8 mouse cellular contexts compared by ENCODE assay signal in the genomic region with DNA sequence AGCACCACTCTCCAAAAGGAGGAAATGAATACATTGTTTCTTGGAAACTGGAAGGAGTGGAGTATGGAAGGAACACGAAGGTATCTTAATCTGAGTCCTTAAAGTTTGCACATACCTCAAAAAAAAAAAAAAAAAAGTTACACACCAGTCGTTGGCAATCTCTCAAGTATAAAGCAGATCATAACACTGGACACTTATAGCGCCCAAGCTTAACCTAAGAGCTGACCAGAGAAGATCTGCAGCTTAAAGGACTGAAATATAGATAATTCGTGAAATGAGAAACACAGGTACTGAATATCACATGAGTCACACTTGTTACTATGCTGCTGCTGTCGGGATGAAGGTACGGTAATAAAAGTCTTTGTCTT. TPM values are rescaled to one million over a fixed set of nuclear protein-coding genes. Genes with fewer than 3 reads are reported as not detected.
DNase-seq lines count a peak whose midpoint lies in the region; ATAC-seq and TF ChIP-seq lines count a peak whose summit lies in the region.

No protein-coding gene starts in this region.

- no peaks in the 10 kb centered on the region for H3K4me1 ChIP-seq in lung, embryonic 14.5 days (ENCODE audit: insufficient read depth)
- peaks cover 11% of the 10 kb centered on the region for H3K4me1 ChIP-seq in embryonic facial prominence, embryonic 13.5 days
- H3K4me1 ChIP-seq in intestine, postnatal 0 days (replicated peaks; ENCODE audit: control insufficient read depth, insufficient read depth, low read length): no peaks in the 10 kb centered on the region; the same call in 1 of the 2 replicates
- peaks cover 25% of the 10 kb centered on the region for H3K4me1 ChIP-seq in neural tube, embryonic 15.5 days

- ATAC-seq in lung, embryonic 14.5 days (ENCODE audit: insufficient read depth): peak; percentile 45; the same call in 1 of the 2 replicates
- peak; percentile 35; the same call in 1 of the 2 replicates for ATAC-seq in embryonic facial prominence, embryonic 13.5 days (ENCODE audit: insufficient number of reproducible peaks, insufficient read depth, low FRiP score, low TSS enrichment, low read depth)
- ATAC-seq in intestine, postnatal 0 days: no peak
- ATAC-seq in neural tube, embryonic 15.5 days (ENCODE audit: low FRiP score): no peak

- no peak for TF ChIP-seq CTCF in lung, embryonic 14.5 days (IDR thresholded peaks at IDR 0.05; ENCODE audit: low read depth)
- TF ChIP-seq CTCF in intestine, postnatal 0 days (IDR thresholded peaks at IDR 0.05; ENCODE audit: low read depth): no peak

- peak overlapping the region; percentile 80 for H3K4me3 ChIP-seq in lung, embryonic 14.5 days (ENCODE audit: low read depth, low read length)
- peak overlapping the region; percentile 76 for H3K4me3 ChIP-seq in embryonic facial prominence, embryonic 13.5 days
- H3K4me3 ChIP-seq in intestine, postnatal 0 days (ENCODE audit: low read depth, low read length): peak overlapping the region; percentile 67
- peak overlapping the region; percentile 71 for H3K4me3 ChIP-seq in neural tube, embryonic 15.5 days (replicated peaks)

- peak overlapping the region; percentile 68 for H3K4me2 ChIP-seq in lung, embryonic 14.5 days
- peak overlapping the region; percentile 75 for H3K4me2 ChIP-seq in embryonic facial prominence, embryonic 13.5 days
- peak overlapping the region; percentile 87 for H3K4me2 ChIP-seq in intestine, postnatal 0 days (replicated peaks; ENCODE audit: low read depth)
- H3K4me2 ChIP-seq in neural tube, embryonic 15.5 days: peak overlapping the region; percentile 66

- H3K9me3 ChIP-seq in lung, embryonic 14.5 days (ENCODE audit: low read depth, low read length): no peaks in the 10 kb centered on the region
- no peaks in the 10 kb centered on the region for H3K9me3 ChIP-seq in embryonic facial prominence, embryonic 13.5 days
- H3K9me3 ChIP-seq in intestine, postnatal 0 days (ENCODE audit: control insufficient read depth): no peaks in the 10 kb centered on the region
- no peaks in the 10 kb centered on the region for H3K9me3 ChIP-seq in neural tube, embryonic 15.5 days (replicated peaks)

- H3K27me3 ChIP-seq in lung, embryonic 14.5 days (ENCODE audit: insufficient read depth, low read length): no peaks in the 10 kb centered on the region
- no peaks in the 10 kb centered on the region for H3K27me3 ChIP-seq in embryonic facial prominence, embryonic 13.5 days
- H3K27me3 ChIP-seq in intestine, postnatal 0 days (replicated peaks; ENCODE audit: control insufficient read depth, insufficient read depth, low read length): no peaks in the 10 kb centered on the region
- no peaks in the 10 kb centered on the region for H3K27me3 ChIP-seq in neural tube, embryonic 15.5 days (replicated peaks)

- no peak for DNase-seq in lung, embryonic 14.5 days
- no peak for DNase-seq in lung, postnatal 10 days
- DNase-seq in spleen, adult 12 weeks (ENCODE audit: low spot score): no peak
- DNase-seq in layer of hippocampus, postnatal 36 days: no peak
- DNase-seq in urinary bladder, postnatal 10 days (ENCODE audit: low spot score): no peak

- peak overlapping the region; percentile 89 for H3K9ac ChIP-seq in lung, embryonic 14.5 days
- H3K9ac ChIP-seq in embryonic facial prominence, embryonic 13.5 days: peak overlapping the region; percentile 89
- peak overlapping the region; percentile 75 for H3K9ac ChIP-seq in intestine, postnatal 0 days (ENCODE audit: low read depth, low read length)
- H3K9ac ChIP-seq in neural tube, embryonic 15.5 days (replicated peaks): peak overlapping the region; percentile 66

- peak overlapping the region; percentile 92 for H3K27ac ChIP-seq in lung, embryonic 14.5 days (ENCODE audit: low read depth)
- H3K27ac ChIP-seq in embryonic facial prominence, embryonic 13.5 days: peak overlapping the region; percentile 93
- peak overlapping the region; percentile 91 for H3K27ac ChIP-seq in intestine, postnatal 0 days (ENCODE audit: low read depth, low read length)
- H3K27ac ChIP-seq in neural tube, embryonic 15.5 days (replicated peaks): peak overlapping the region; percentile 84

- WGBS in lung, embryonic 14.5 days: 4% methylated on average over 6 of the region's 6 CpGs
- 6% methylated on average over 6 of the region's 6 CpGs for WGBS in embryonic facial prominence, embryonic 13.5 days
- 2% methylated on average over 6 of the region's 6 CpGs for WGBS in intestine, postnatal 0 days
- WGBS in neural tube, embryonic 15.5 days: 9% methylated on average over 6 of the region's 6 CpGs

- H3K36me3 ChIP-seq in lung, embryonic 14.5 days (ENCODE audit: insufficient read depth): peaks cover 12% of the 10 kb centered on the region; the same call in 1 of the 2 replicates
- H3K36me3 ChIP-seq in embryonic facial prominence, embryonic 13.5 days: peaks cover 12% of the 10 kb centered on the region
- H3K36me3 ChIP-seq in intestine, postnatal 0 days (ENCODE audit: control insufficient read depth, insufficient read depth): peaks cover 11% of the 10 kb centered on the region
- peaks cover 4% of the 10 kb centered on the region; the same call in 1 of the 2 replicates for H3K36me3 ChIP-seq in neural tube, embryonic 15.5 days

RNA-seq across cellular contexts. Expression of gene Riok2, which starts 0.6 kb away (rescaled TPM):
- 26.8 and 29.3 TPM in 2 replicates for polyA plus RNA-seq in lung, embryonic 14.5 days (2014; fragmentation: Nextera tagmentation; extraction: Ambion mirVana)
- polyA plus RNA-seq in embryonic facial prominence, embryonic 13.5 days (2015; fragmentation: Nextera tagmentation; extraction: Ambion mirVana): 31.4 and 33.9 TPM in 2 replicates
- polyA plus RNA-seq in intestine, postnatal 0 days (2015; fragmentation: Nextera tagmentation; extraction: Ambion mirVana): 13.6 and 14.5 TPM in 2 replicates
- 22.6 and 26.4 TPM in 2 replicates for polyA plus RNA-seq in neural tube, embryonic 15.5 days (2015; fragmentation: Nextera tagmentation; extraction: Ambion mirVana)
- total RNA-seq in layer of hippocampus, postnatal 36 days (2021): 10 to 100 TPM; 18.8 to 20.1 TPM

RNA-seq across cellular contexts. Expression of gene Lix1, which starts 28.9 kb away (rescaled TPM):
- polyA plus RNA-seq in lung, embryonic 14.5 days (2014; fragmentation: Nextera tagmentation; extraction: Ambion mirVana): 0.26 and 0.60 TPM in 2 replicates
- 22.5 and 46.4 TPM in 2 replicates for polyA plus RNA-seq in embryonic facial prominence, embryonic 13.5 days (2015; fragmentation: Nextera tagmentation; extraction: Ambion mirVana)
- polyA plus RNA-seq in intestine, postnatal 0 days (2015; fragmentation: Nextera tagmentation; extraction: Ambion mirVana): 3.7 and 4.4 TPM in 2 replicates
- 18.3 and 18.7 TPM in 2 replicates for polyA plus RNA-seq in neural tube, embryonic 15.5 days (2015; fragmentation: Nextera tagmentation; extraction: Ambion mirVana)
- total RNA-seq in layer of hippocampus, postnatal 36 days (2021): 10 to 100 TPM; 77.1 to 81.8 TPM

Comparison
In these comparisons a context has a peak if more than half of its experiments do, and no peak if none do; other contexts are left out.
1. ATAC-seq: peak in lung, embryonic 14.5 days (single experiment) and embryonic facial prominence, embryonic 13.5 days (single experiment); none in intestine, postnatal 0 days (single experiment) and neural tube, embryonic 15.5 days (single experiment).
2. Peak in every context shown above with its lines, with median percentiles within 50 percentile points of each other: H3K27ac ChIP-seq, H3K4me2 ChIP-seq, H3K4me3 ChIP-seq and H3K9ac ChIP-seq.